Mouse (Mus musculus): ENCODE results near the gene Hist1h1d.

GRCm38 (mm10) chr13:23572218-23573033, 19.4 kb downstream of the Hist1h1d start:
- TF ChIP-seq MAFK (IDR thresholded peaks at IDR 0.05; ENCODE audit: borderline replicate concordance, low read depth, low read length), result no peak
- TF ChIP-seq POLR2AphosphoS5 (IDR thresholded peaks at IDR 0.05; ENCODE audit: borderline replicate concordance, low read depth, low read length), result no peak
- TF ChIP-seq GATA1 (IDR thresholded peaks at IDR 0.05; ENCODE audit: low read depth, low read length), result no peak
- TF ChIP-seq TBP (IDR thresholded peaks at IDR 0.05; ENCODE audit: low read depth, low read length), result no peak
